Mouse (Mus musculus): ENCODE measurements at regions not wholly inside any gene's neighbourhood (a gene's known extent, or its start where the extent isn't known, plus 50 kb on each side); places are given as distances from the start of the nearest gene placed in this dataset.

DNA sequence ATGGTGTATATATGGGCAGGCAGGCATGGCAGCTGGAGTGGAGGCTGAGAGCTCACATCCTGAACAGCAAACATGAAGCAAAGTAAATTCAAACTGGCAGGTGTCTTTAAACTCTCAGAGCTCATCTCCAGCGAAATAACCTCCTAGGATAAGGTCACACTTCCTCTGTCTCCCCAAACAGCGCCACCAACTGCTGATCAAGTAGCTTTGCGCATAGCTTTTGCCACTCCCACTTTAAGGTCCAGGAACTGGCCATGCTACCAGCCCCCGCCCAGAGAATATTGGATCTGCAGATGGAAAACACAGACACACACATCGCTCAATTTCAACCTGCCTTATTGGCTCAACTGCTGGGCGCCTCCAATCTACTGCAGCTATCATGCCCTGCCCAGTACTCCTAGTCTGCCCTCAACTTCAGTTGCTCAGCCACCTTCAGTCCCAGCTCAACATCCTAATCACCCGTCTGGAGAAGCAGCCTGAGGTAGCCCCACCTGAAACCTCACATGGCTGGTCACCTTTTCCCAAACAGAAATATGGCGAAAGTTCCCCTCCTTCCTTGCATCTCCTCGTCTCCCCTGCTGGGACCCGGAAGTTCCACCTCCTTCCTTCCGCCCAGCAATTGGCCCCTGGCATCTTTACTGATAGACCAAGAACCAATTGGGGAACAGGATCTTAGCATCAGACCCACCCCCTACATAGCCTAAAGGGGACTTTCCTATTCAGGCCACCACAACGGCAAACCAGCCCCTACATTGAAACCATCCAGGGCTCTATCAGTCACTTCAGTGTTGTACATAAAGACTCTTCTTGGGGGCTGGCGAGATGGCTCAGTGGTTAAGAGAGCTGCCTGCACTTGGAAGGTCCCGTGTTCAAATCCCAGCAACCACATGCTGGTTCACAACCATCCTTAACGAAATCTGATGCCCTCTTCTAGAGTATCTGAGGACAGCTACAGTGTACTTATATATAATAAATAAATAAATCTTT, 70.4 kb upstream of the Slc38a4 start:
- DNase-seq (ENCODE audit: low spot score), result no peak

DNA sequence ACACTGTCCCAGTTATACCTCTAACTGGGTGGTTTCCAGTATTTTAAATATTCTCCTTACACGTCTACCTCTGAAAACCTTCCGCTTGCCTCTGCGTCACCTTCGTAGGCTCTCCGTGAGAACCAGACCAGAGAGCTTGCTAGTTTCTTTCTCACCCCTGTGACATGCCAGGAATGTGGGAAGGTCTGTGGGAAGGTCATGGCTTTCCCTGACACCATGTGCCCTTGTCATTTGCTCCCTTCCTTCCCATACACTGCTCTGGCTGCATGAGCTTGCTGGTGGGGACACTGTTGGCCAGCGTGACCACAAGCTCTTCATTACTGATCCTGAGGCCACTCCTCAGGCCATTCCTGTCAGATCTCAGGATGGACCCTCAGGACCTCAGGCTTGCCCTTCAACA, 66.5 kb upstream of the Slc38a4 start:
- no peak for DNase-seq (ENCODE audit: low spot score)

DNA sequence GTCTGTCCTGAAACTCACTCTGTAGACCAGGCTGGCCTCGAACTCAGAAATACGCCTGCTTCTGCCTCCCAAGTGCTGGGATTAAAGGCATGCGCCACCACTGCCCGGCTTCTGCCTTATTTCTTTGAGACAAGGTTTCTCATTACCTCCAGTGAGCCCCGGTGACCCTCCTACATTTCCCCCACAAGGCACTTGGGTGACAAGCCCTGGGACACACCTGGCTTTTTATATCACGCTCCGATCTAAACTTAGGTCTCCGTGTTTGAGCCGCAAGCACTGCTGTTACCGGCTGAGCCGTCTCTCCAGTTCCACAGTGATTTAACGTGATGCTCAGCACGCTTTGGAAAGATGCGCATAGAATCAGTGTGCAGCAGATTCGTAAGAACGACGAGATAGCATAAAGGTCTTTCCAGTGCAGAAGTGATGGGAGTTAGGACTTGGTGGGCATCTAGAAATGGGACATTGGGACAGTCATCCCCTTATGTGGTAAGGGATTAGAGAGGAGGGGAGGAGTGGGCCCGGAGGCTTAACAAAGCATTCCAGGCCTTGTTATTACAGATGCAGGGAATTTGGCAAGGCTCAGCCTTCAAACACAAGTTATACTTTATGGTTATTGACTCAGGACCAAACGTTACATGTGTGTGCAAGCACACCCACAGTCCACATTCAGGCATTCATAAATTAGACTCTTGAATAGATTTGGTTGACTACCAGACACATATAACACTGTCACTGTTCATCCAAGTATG, 56.9 kb upstream of the Slc38a4 start:
- no peak for DNase-seq (ENCODE audit: low spot score)

DNA sequence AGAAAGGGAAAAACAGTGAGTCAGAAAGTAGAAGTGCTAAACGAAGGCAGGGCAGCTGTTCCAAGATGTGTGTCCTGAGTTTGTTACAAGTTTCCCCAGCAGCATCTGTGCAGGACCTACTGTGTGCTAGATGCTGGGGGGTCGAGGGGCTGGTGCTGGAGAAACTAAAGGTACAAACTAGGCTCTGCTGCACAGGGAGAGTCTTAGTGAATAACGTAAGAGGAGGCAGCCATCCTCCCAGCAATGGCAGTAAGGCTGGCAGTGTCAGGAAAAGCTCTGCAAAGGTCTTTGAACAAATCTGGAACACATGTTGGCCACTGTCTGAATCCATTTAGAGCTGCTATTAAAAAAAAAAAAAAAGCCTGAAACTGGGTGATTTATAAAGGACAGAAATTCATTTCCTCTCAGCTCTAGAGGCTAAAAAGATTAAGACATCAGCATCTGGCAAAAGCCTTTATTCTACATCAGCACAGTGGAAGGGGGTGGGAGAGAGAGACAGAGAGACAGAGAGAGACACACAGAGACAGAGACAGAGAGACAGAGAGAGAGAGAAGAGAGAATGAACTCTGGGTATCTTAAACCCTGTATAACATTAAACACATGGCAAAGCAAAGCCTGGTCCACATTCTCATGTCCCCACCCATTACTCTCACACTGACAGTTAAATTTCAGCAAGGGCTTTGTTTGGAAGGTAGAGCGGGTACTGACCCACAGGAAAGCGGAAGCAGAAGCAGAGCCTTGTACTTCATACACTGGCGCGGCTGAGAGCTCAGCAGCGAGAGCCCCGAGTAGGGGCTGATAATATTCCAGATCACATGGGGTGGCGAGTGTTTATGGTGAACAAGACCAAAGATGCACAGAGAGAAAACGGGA, 55.8 kb upstream of the Slc38a4 start:
- DNase-seq (ENCODE audit: low spot score), result no peak

DNA sequence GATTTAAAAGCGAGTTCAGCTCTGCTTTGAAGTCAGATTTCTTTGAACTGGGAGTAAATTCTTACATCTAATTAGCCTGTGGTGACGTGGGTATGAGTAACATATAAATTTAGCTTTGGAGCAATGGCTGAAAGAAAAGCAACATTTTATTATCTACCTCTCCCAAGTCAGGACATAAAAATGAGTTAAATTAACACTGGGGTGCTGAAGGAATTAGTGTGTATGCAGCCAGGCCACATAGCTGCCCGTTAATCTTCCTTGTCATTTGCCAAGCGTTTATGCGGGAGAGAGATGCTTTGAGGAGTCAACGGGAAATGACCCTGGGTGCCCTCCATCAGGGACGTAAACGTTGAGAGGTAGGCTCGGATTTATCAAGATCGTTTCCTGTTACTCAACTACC, 52.0 kb upstream of the Slc38a4 start:
- no peak for DNase-seq (ENCODE audit: low spot score)

DNA sequence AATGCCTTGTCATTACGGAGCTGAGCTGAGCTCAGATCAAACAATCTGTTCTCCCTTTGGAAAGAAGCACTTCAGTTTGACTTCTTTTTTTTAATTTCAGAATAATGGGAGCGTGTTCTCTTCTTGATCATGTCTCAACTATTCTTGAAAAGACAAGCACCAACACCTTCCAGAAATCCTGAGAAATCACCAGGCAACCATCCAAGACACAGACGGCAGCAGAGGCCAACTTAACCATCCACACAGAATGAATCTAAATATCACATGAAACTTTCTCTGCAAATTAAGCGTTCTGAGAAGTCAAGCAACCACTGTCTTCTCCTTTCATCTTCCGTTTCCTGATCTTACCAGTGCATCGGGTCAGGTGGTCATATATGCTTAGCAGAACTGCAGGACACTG, 50.8 kb upstream of the Slc38a4 start:
- no peak for DNase-seq (ENCODE audit: low spot score)

All from MN1 (cell line).